Mouse (Mus musculus) testis, adult 2 months (tissue): ENCODE data around the gene Fcrl6.

Source experiments
- CTCF ChIP-seq: fragments of 200-500 bp; IDR thresholded peaks from 2 replicates; pipeline ENCODE4 v1.5.1; 2012; ENCODE audit warnings: low read depth, mild to moderate bottlenecking, inconsistent platforms, low read length, moderate library complexity; ENCODE audit not compliant: control insufficient read depth, insufficient read depth, insufficient replicate concordance
- POLR2A ChIP-seq: fragments of 200-500 bp; IDR thresholded peaks from 2 replicates; pipeline ENCODE4 v1.6.1; 2012; ENCODE audit warnings: low read depth, mild to moderate bottlenecking, inconsistent platforms, low read length, moderate library complexity; ENCODE audit not compliant: control insufficient read depth

- TF ChIP-seq CTCF (no peak), POLR2A (no peak)
These were observed 35.5 kb upstream of the Fcrl6 start for GRCm38 (mm10) chr1:172637801-172638200.
